8 mouse cellular contexts compared by ENCODE assay signal in genomic region chr7:143501643-143502417, GRCm38 (mm10). TPM values are rescaled to one million over a fixed set of nuclear protein-coding genes. Genes with fewer than 3 reads are reported as not detected.
DNase-seq lines count a peak whose midpoint lies in the region; ATAC-seq and TF ChIP-seq lines count a peak whose summit lies in the region.

No protein-coding gene starts in this region.

- 3% methylated on average over 55 of the region's 55 CpGs for WGBS in forebrain, embryonic 15.5 days
- 3% methylated on average over 55 of the region's 55 CpGs for WGBS in liver, embryonic 13.5 days (ENCODE audit: insufficient replicate concordance)

- no peak overlapping the region for H3K27ac ChIP-seq in forebrain, embryonic 15.5 days (replicated peaks)
- no peak overlapping the region for H3K27ac ChIP-seq in liver, embryonic 13.5 days

- DNase-seq in layer of hippocampus, postnatal 25 days (ENCODE audit: extremely low spot score in 1 of 2, low spot score in 1 of 2): peak; percentile 19 to 33
- DNase-seq in layer of hippocampus, adult 9-10 months (ENCODE audit: low spot score): no peak
- DNase-seq in adrenal gland, adult 2 months: peak; percentile 66
- peak; percentile 62 for DNase-seq in induced T-regulatory cell, adult 2 months (ENCODE audit: low read depth)
- DNase-seq in liver, embryonic 13.5 days: no peak
- DNase-seq in spleen, postnatal 4 days (ENCODE audit: low spot score in 2 of 2): no peak

- peaks cover 15% of the 10 kb centered on the region for H3K4me1 ChIP-seq in forebrain, embryonic 15.5 days
- H3K4me1 ChIP-seq in liver, embryonic 13.5 days (replicated peaks): peaks cover 14% of the 10 kb centered on the region

- no peak overlapping the region for H3ac ChIP-seq in myocyte (ENCODE audit: control insufficient read depth, insufficient read length)

- no peaks in the 10 kb centered on the region for H3K36me3 ChIP-seq in forebrain, embryonic 15.5 days
- H3K36me3 ChIP-seq in liver, embryonic 13.5 days: no peaks in the 10 kb centered on the region
- no peaks in the 10 kb centered on the region for H3K36me3 ChIP-seq in myocyte (ENCODE audit: control insufficient read depth, insufficient read depth)

- H3K9me3 ChIP-seq in forebrain, embryonic 15.5 days: no peaks in the 10 kb centered on the region
- H3K9me3 ChIP-seq in liver, embryonic 13.5 days (replicated peaks): no peaks in the 10 kb centered on the region

- H3K9ac ChIP-seq in forebrain, embryonic 15.5 days (replicated peaks): peak overlapping the region; percentile 11; the same call in 1 of the 2 replicates
- H3K9ac ChIP-seq in liver, embryonic 13.5 days: no peak overlapping the region

- peaks cover 55% of the 10 kb centered on the region for H3K27me3 ChIP-seq in forebrain, embryonic 15.5 days
- peaks cover 80% of the 10 kb centered on the region for H3K27me3 ChIP-seq in liver, embryonic 13.5 days
- peaks cover 55% of the 10 kb centered on the region for H3K27me3 ChIP-seq in myocyte (ENCODE audit: control insufficient read depth, insufficient read depth, insufficient read length)

- peak overlapping the region; percentile 43 for H3K4me3 ChIP-seq in forebrain, embryonic 15.5 days
- H3K4me3 ChIP-seq in liver, embryonic 13.5 days (replicated peaks): peak overlapping the region; percentile 52
- H3K4me3 ChIP-seq in myocyte: no peak overlapping the region

- TF ChIP-seq POLR2A in myocyte (IDR thresholded peaks at IDR 0.05; ENCODE audit: insufficient read length, low read depth): no peak

- H3K4me2 ChIP-seq in forebrain, embryonic 15.5 days (replicated peaks): peak overlapping the region; percentile 75
- H3K4me2 ChIP-seq in liver, embryonic 13.5 days: peak overlapping the region; percentile 61
- peak overlapping the region; percentile 74 for H3K4me2 ChIP-seq in myocyte (ENCODE audit: low read depth)

- no peak for ATAC-seq in forebrain, embryonic 15.5 days (replicated peaks)
- ATAC-seq in liver, embryonic 13.5 days (ENCODE audit: low read depth): no peak

- H3K79me2 ChIP-seq in myocyte (ENCODE audit: control insufficient read depth, insufficient read depth): no peaks in the 10 kb centered on the region

TF ChIP-seq in myocyte, 11 proteins besides CTCF, POLR2A, EP300 and RAD21:
- TF ChIP-seq MYOD1 (IDR thresholded peaks at IDR 0.05; ENCODE audit: control insufficient read depth in 1 of 3, insufficient read length in 2 of 3, low read depth in 2 of 3) (no peak), MAX (IDR thresholded peaks at IDR 0.05; ENCODE audit: low read depth) (no peak), USF1 (IDR thresholded peaks at IDR 0.05; ENCODE audit: low read depth) (no peak), E2F4 (IDR thresholded peaks at IDR 0.05; ENCODE audit: insufficient read depth) (no peak), CEBPB (IDR thresholded peaks at IDR 0.05; ENCODE audit: insufficient read depth, poor library complexity, severe bottlenecking) (no peak), POLR2AphosphoS2 (IDR thresholded peaks at IDR 0.05; ENCODE audit: insufficient read length, low read depth) (no peak), TCF12 (IDR thresholded peaks at IDR 0.05; ENCODE audit: insufficient read depth, poor library complexity, severe bottlenecking) (no peak), TCF3 (IDR thresholded peaks at IDR 0.05; ENCODE audit: insufficient read length, low read depth) (no peak), REST (IDR thresholded peaks at IDR 0.05; ENCODE audit: insufficient read depth, insufficient read length) (no peak), SRF (IDR thresholded peaks at IDR 0.05; ENCODE audit: control insufficient read depth, insufficient read length, low read depth) (no peak)

RNA-seq across cellular contexts. Expression of gene Phlda2, which starts 1.1 kb away (rescaled TPM):
- not detected for total RNA-seq in layer of hippocampus, postnatal 25 days (2021)
- under 1 TPM; 0.40 to 0.55 TPM for total RNA-seq in adrenal gland, adult 2 months (2021)
- polyA plus RNA-seq in adrenal gland, adult 2 months (2012; rRNA removed): 3.5 and 4.2 TPM in 2 replicates
- 0.26 and 0.47 TPM in 2 replicates for polyA plus RNA-seq in forebrain, embryonic 15.5 days (2015; fragmentation: Nextera tagmentation; extraction: Ambion mirVana)
- polyA plus RNA-seq in liver, embryonic 13.5 days (2015; fragmentation: Nextera tagmentation; extraction: Ambion mirVana): 23.6 and 25.4 TPM in 2 replicates
- not detected for polyA plus RNA-seq in myocyte (2012; fragmentation: generic; extraction: Trizol)

RNA-seq across cellular contexts. Expression of gene Slc22a18, which starts 28.3 kb away (rescaled TPM):
- total RNA-seq in layer of hippocampus, postnatal 25 days (2021): under 1 TPM in 1 of 2 experiments, not detected in 1; 0.20 TPM
- total RNA-seq in adrenal gland, adult 2 months (2021): 1 to 10 TPM; 1.5 to 4.1 TPM
- 13.3 and 17.5 TPM in 2 replicates for polyA plus RNA-seq in adrenal gland, adult 2 months (2012; rRNA removed)
- 0.29 and 0.68 TPM in 2 replicates for polyA plus RNA-seq in forebrain, embryonic 15.5 days (2015; fragmentation: Nextera tagmentation; extraction: Ambion mirVana)
- 6.2 and 6.7 TPM in 2 replicates for polyA plus RNA-seq in liver, embryonic 13.5 days (2015; fragmentation: Nextera tagmentation; extraction: Ambion mirVana)
- 0.12 TPM for polyA plus RNA-seq in myocyte (2012; fragmentation: generic; extraction: Trizol)

RNA-seq across cellular contexts. Expression of gene Cdkn1c, which starts 41.0 kb away (rescaled TPM):
- total RNA-seq in layer of hippocampus, postnatal 25 days (2021): 1 to 10 TPM; 6.8 to 8.7 TPM
- 100 to 1,000 TPM; 239 to 672 TPM for total RNA-seq in adrenal gland, adult 2 months (2021)
- polyA plus RNA-seq in adrenal gland, adult 2 months (2012; rRNA removed): 469 and 597 TPM in 2 replicates
- 139 and 142 TPM in 2 replicates for polyA plus RNA-seq in forebrain, embryonic 15.5 days (2015; fragmentation: Nextera tagmentation; extraction: Ambion mirVana)
- 178 and 199 TPM in 2 replicates for polyA plus RNA-seq in liver, embryonic 13.5 days (2015; fragmentation: Nextera tagmentation; extraction: Ambion mirVana)
- 35.7 TPM for polyA plus RNA-seq in myocyte (2012; fragmentation: generic; extraction: Trizol)

RNA-seq across cellular contexts. Expression of gene Nap1l4, which starts 47.1 kb away (rescaled TPM):
- total RNA-seq in layer of hippocampus, postnatal 25 days (2021): 100 to 1,000 TPM; 114 to 125 TPM
- total RNA-seq in adrenal gland, adult 2 months (2021): 100 to 1,000 TPM; 149 to 217 TPM
- polyA plus RNA-seq in adrenal gland, adult 2 months (2012; rRNA removed): 35.0 and 40.0 TPM in 2 replicates
- 347 and 356 TPM in 2 replicates for polyA plus RNA-seq in forebrain, embryonic 15.5 days (2015; fragmentation: Nextera tagmentation; extraction: Ambion mirVana)
- polyA plus RNA-seq in liver, embryonic 13.5 days (2015; fragmentation: Nextera tagmentation; extraction: Ambion mirVana): 96.7 and 108 TPM in 2 replicates
- 101 TPM for polyA plus RNA-seq in myocyte (2012; fragmentation: generic; extraction: Trizol)

Comparison
In these comparisons a context has a peak if more than half of its experiments do, and no peak if none do; other contexts are left out.
1. DNase-seq: peak in layer of hippocampus, postnatal 25 days (2 of 2), adrenal gland, adult 2 months (single experiment) and induced T-regulatory cell, adult 2 months (single experiment); none in layer of hippocampus, adult 9-10 months (single experiment), liver, embryonic 13.5 days (single experiment) and spleen, postnatal 4 days (0 of 2).
2. Peak in every context shown above with its lines, with median percentiles within 50 percentile points of each other: H3K4me2 ChIP-seq.